Mouse (Mus musculus) lung, adult 2 months (tissue): ENCODE data around the gene Abcc10.

Source experiments
- CTCF ChIP-seq: fragments of 200-500 bp; IDR thresholded peaks from 2 replicates; pipeline ENCODE4 v1.5.1; 2011; ENCODE audit warnings: mild to moderate bottlenecking, low read length, control low read depth; ENCODE audit not compliant: insufficient read depth
- POLR2A ChIP-seq: fragments of 200-500 bp; IDR thresholded peaks from 2 replicates; pipeline ENCODE4 v1.6.1; 2011; ENCODE audit warnings: low read depth, mild to moderate bottlenecking, control low read depth, low read length, borderline replicate concordance; ENCODE audit errors: extremely low read depth

GRCm38 (mm10) chr17:46327906-46328534 is at the start of gene Abcc10:
- TF ChIP-seq CTCF (peak; percentile 25; the same call in 1 of the 2 replicates), POLR2A (peak; percentile 87; the same call in 1 of the 2 replicates)
